Mouse (Mus musculus) C2C12 (cell line): ENCODE measurements around the gene Xlr5c.
"Not testable (repeated sequence)": the region's sequence is repeated elsewhere in the genome, so short reads cannot be mapped to it uniquely, and the experiment has no call there.

Experiments used
- CEBPB ChIP-seq: IDR thresholded peaks from one replicate; pipeline ENCODE4 v1.6.1; 2011; ENCODE audit warnings: low read depth, mild to moderate bottlenecking, control low read depth, moderate library complexity
- CTCF ChIP-seq: IDR thresholded peaks from one replicate; pipeline ENCODE4 v1.5.1; 2011; ENCODE audit not compliant: control insufficient read depth, insufficient read depth, insufficient read length
- MYOD1 ChIP-seq: IDR thresholded peaks from one replicate; pipeline ENCODE4 v1.6.1; 2011; ENCODE audit warnings: low read depth; ENCODE audit not compliant: control insufficient read depth, insufficient read length

DNA sequence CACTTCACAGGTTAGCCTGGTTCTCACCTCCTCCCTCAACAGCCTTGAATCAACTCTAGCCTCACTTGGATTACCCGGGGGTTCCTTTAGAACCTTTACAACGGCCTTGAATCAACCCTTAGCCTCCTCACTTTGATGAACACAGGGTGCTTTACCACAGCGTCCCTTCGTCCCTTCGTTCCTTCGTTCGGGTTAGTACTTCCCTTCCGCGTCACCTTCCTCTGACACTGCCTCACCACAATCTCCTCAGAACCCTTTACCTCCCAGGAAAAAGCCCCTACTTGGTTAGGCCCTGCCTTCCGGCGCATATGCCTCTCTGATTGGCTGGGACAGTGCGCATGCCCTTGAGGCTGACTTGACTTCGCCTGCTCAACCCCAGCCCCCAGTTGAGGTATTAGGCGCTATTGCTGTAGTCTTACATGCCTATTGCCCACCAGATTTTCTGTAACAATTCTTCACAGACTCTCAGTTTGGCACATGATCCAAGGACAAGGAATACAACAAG, 49.9 kb downstream of the Xlr5c start, which contains the start of gene Xlr4c:
- not testable (repeated sequence) for TF ChIP-seq CTCF, CEBPB, MYOD1
